Mouse (Mus musculus) thymus, postnatal 0 days (tissue): ENCODE measurements at regions not wholly inside any gene's neighbourhood (a gene's known extent, or its start where the extent isn't known, plus 50 kb on each side); places are given as distances from the start of the nearest gene placed in this dataset.

Source experiments
- DNase-seq: peaks from one replicate; pipeline ENCODE4 v3.0.0-alpha.2; 2015; ENCODE audit warnings: low spot score

- no peak for DNase-seq
Measured at GRCm38 (mm10) chr1:151119566-151119965, 62.8 kb upstream of the Gm47985 start.

- no peak for DNase-seq
Measured at GRCm38 (mm10) chr1:151121686-151122085, 60.7 kb upstream of the Gm47985 start.

- no peak for DNase-seq
Measured at GRCm38 (mm10) chr1:151123964-151124363, 58.4 kb upstream of the Gm47985 start.

GRCm38 (mm10) chr1:151125028-151125659 lies 57.2 kb upstream of the Gm47985 start:
- no peak for DNase-seq

GRCm38 (mm10) chr1:151125764-151126485 lies 56.4 kb upstream of the Gm47985 start:
- no peak for DNase-seq

GRCm38 (mm10) chr1:151126756-151127155 lies 55.6 kb upstream of the Gm47985 start:
- no peak for DNase-seq

GRCm38 (mm10) chr1:151128005-151128404 lies 54.3 kb upstream of the Gm47985 start:
- DNase-seq = no peak

- DNase-seq = no peak
Measured at GRCm38 (mm10) chr1:151128955-151129354, 53.4 kb upstream of the Gm47985 start.

- no peak for DNase-seq
Measured at GRCm38 (mm10) chr1:151130036-151130435, 52.3 kb upstream of the Gm47985 start.

GRCm38 (mm10) chr1:151130845-151131626 lies 51.3 kb upstream of the Gm47985 start:
- DNase-seq = no peak

- DNase-seq = no peak
Measured at GRCm38 (mm10) chr1:151131627-151132284, 50.6 kb upstream of the Gm47985 start.
